Mouse (Mus musculus) midbrain, embryonic 12.5 days (tissue): ENCODE results near the gene Sgip1. TPM values are rescaled to one million over a fixed set of nuclear protein-coding genes. Genes with fewer than 3 reads are reported as not detected.

ENCODE experiments used
- ATAC-seq: fragments of 200-750 bp; cut with Nextera tagmentation; 2 replicates; pipeline ENCODE4 v1.8.0; 2017; ENCODE audit warnings: low read depth, moderate TSS enrichment, moderate library complexity; ENCODE audit not compliant: low FRiP score
- H3K27ac ChIP-seq: fragments of 300-500 bp; sonication (generic); replicated peaks from 2 replicates; pipeline ENCODE4 v1.5.1; 2016; ENCODE audit warnings: mild to moderate bottlenecking
- H3K27me3 ChIP-seq: fragments of 300-500 bp; sonication (generic); 2 replicates; pipeline ENCODE4 v1.6.1; 2016; ENCODE audit warnings: mild to moderate bottlenecking
- H3K36me3 ChIP-seq: fragments of 300-500 bp; sonication (generic); 2 replicates; pipeline ENCODE4 v1.6.1; 2016
- H3K4me1 ChIP-seq: fragments of 300-500 bp; sonication (generic); 2 replicates; pipeline ENCODE4 v1.6.1; 2016
- H3K4me2 ChIP-seq: fragments of 300-500 bp; sonication (generic); replicated peaks from 2 replicates; pipeline ENCODE4 v1.6.1; 2016; ENCODE audit warnings: mild to moderate bottlenecking, moderate library complexity
- H3K4me3 ChIP-seq: fragments of 300-500 bp; sonication (generic); 2 replicates; pipeline ENCODE4 v1.5.1; 2016; ENCODE audit warnings: mild to moderate bottlenecking
- H3K9ac ChIP-seq: fragments of 300-500 bp; sonication (generic); replicated peaks from 2 replicates; pipeline ENCODE4 v1.6.1; 2016; ENCODE audit warnings: mild to moderate bottlenecking, moderate library complexity
- H3K9me3 ChIP-seq: fragments of 300-500 bp; sonication (generic); 2 replicates; pipeline ENCODE4 v1.6.1; 2016; ENCODE audit warnings: mild to moderate bottlenecking
- WGBS: fragments of 180-500 bp; shearing (Covaris S2); methylation state at CpG from one replicate; pipeline ENCODE4 v1.1.7; 2016; 5-methylcytosine and 5-hydroxymethylcytosine counted together
- polyA plus RNA-seq: library from polyadenylated mRNA; unstranded; fragments of >200 nt; fragmentation: Nextera tagmentation; extraction: Ambion mirVana; gene quantifications from 2 replicates; pipeline ENCODE4 v1.2.1, GENCODE M21; 2016

Gene Sgip1
- polyA plus RNA-seq, 1 experiment from 2014 or later = 32.5 TPM

- no peak overlapping the region for H3K4me3 ChIP-seq
- 82% methylated on average over 7 of the region's 7 CpGs for WGBS
Observed at GRCm38 (mm10) chr4:102783063-102783748, 42.1 kb downstream of the Sgip1 start.

DNA sequence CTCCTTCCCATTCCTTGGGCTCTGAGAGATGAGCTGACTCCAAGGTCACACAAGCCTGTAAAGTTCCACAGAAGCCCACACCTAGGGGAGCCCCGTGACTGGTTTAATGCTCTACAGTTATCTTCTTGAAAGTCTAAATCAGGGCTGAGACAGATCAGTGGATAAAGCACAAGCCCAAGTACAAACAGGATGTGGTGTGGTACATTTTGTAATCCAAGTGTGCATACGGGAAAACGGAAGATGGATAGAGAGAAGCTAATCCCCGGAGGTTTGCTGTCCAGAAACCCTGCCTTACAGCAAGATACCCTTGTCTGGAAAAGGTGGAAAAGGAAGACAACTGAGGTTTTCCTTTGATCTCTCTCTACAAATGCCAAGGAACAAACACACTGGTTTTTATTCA is 44.1 kb downstream of the Sgip1 start:
- no peak overlapping the region for H3K27ac ChIP-seq
- 83% methylated on average over 4 of the region's 4 CpGs for WGBS
- H3K36me3 ChIP-seq = no peaks in the 10 kb centered on the region
- H3K4me2 ChIP-seq = no peak overlapping the region
- H3K4me3 ChIP-seq = no peak overlapping the region
- H3K9ac ChIP-seq = no peak overlapping the region
- no peaks in the 10 kb centered on the region for H3K27me3 ChIP-seq
- H3K9me3 ChIP-seq = no peaks in the 10 kb centered on the region
- no peak for ATAC-seq
- 0 out of 2 replicates have a peak, but pooled peaks cover 2% of the 10 kb centered on the region for H3K4me1 ChIP-seq

More at GRCm38 (mm10) chr4:102783063-102783748, 42.1 kb downstream of the Sgip1 start:
- 0 out of 2 replicates have a peak, but pooled peaks cover 2% of the 10 kb centered on the region for H3K4me1 ChIP-seq
- no peak for ATAC-seq
- no peaks in the 10 kb centered on the region for H3K9me3 ChIP-seq
- no peaks in the 10 kb centered on the region for H3K36me3 ChIP-seq
- no peak overlapping the region for H3K27ac ChIP-seq
- H3K9ac ChIP-seq = no peak overlapping the region
- no peaks in the 10 kb centered on the region for H3K27me3 ChIP-seq
- H3K4me2 ChIP-seq = no peak overlapping the region

DNA sequence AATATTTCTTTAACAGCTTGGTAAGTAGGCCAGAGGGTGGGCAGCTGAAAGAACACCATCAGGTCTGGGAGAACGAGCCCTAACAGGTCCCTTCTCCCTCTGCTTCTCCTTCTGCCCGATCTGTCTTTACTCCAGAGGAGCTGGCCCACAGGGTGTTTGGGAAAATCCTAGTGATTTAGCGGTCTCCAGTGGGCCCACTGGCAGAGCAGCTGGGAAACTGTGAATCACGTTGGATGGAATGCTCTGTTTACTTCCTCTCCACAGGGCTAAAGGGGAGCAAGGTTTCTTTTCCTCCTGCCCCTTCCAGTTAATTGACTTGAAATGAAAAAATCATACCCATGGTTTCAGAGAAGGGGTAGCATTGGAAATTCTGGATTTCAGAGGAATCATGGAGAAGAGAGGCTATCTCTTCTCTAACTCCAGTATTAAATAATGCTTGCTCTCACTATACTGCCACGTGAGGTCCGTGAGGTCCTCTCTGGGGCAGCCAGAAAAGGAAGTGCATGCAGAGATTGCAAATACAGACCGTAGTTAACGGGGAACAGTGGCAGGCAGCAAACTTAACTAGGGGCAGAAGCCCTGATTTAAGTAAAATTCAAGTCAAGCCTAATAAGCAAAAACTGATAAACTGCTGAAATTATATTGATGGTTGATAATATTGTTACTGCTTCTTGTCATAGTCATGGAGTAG is 51.1 kb downstream of the Sgip1 start:
- Histone ChIP-seq H3K4me2 (no peak overlapping the region), H3K27me3 (no peaks in the 10 kb centered on the region), H3K9ac (no peak overlapping the region), H3K27ac (no peak overlapping the region), H3K4me3 (no peak overlapping the region), H3K4me1 (no peaks in the 10 kb centered on the region), H3K36me3 (no peaks in the 10 kb centered on the region), H3K9me3 (no peaks in the 10 kb centered on the region)
- no peak for ATAC-seq
- WGBS = 72% methylated on average over 8 of the region's 8 CpGs

GRCm38 (mm10) chr4:102801471-102801870 is 60.4 kb downstream of the Sgip1 start:
- Histone ChIP-seq H3K4me1 (no peaks in the 10 kb centered on the region; the same call in 1 of the 2 replicates), H3K27me3 (no peaks in the 10 kb centered on the region), H3K4me3 (no peak overlapping the region), H3K27ac (no peak overlapping the region), H3K9ac (no peak overlapping the region), H3K9me3 (no peaks in the 10 kb centered on the region), H3K4me2 (no peak overlapping the region), H3K36me3 (no peaks in the 10 kb centered on the region)
- WGBS = 72% methylated on average over 1 of the region's 1 CpGs
- ATAC-seq = no peak

DNA sequence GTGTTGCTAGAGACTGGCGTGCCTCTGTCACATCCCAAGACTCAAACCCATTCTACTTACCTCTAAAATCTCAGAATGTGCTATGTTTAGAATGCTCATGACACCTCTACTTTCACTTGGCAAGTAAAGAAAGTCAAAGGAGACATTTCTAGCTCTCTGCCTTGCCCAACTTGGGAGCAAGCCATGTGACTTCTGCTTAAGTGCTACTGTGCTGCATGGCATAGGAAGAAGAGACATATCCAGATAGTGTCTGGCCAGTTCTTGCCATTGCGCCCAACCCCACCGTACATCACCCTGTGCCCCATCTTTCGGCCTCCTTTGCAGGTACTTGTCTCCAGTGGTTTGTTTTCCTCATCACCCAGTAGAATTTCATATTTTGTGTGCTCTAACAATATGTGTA is 60.8 kb downstream of the Sgip1 start:
- Histone ChIP-seq H3K27me3 (no peaks in the 10 kb centered on the region), H3K4me3 (no peak overlapping the region), H3K36me3 (no peaks in the 10 kb centered on the region), H3K9me3 (no peaks in the 10 kb centered on the region), H3K27ac (no peak overlapping the region), H3K4me2 (no peak overlapping the region), H3K9ac (no peak overlapping the region), H3K4me1 (no peaks in the 10 kb centered on the region; the same call in 1 of the 2 replicates)
- ATAC-seq = no peak
- 97% methylated on average over 4 of the region's 4 CpGs for WGBS

GRCm38 (mm10) chr4:102804611-102805010 is 63.5 kb downstream of the Sgip1 start:
- no peak overlapping the region for H3K9ac ChIP-seq
- WGBS = 60% methylated on average over 5 of the region's 5 CpGs
- ATAC-seq = no peak

DNA sequence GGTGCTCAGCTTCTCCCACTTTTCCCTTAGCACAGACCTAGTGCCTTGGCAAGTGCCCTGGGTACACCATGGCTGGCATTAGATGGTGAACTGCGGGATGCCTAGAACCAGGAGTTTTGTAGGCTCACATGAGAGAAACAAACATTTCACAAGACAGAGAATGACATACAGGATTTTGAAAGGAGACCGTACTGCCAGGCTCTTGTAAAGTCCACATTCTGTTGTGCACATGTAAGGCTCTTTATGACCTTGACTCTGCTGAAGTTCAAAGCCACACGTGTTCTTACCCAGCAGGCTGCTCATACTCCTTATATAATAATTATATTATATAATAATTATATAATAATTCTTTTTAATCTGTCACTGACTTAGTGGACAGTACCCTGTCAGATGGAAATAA is 65.9 kb downstream of the Sgip1 start:
- H3K27ac ChIP-seq = no peak overlapping the region
- ATAC-seq = no peak
- no peak overlapping the region for H3K9ac ChIP-seq
- H3K27me3 ChIP-seq = no peaks in the 10 kb centered on the region
- no peaks in the 10 kb centered on the region for H3K9me3 ChIP-seq
- H3K4me2 ChIP-seq = no peak overlapping the region
- no peak overlapping the region for H3K4me3 ChIP-seq
- H3K4me1 ChIP-seq = no peaks in the 10 kb centered on the region; the same call in 1 of the 2 replicates
- H3K36me3 ChIP-seq = no peaks in the 10 kb centered on the region
- 89% methylated on average over 3 of the region's 3 CpGs for WGBS

More at GRCm38 (mm10) chr4:102804611-102805010, 63.5 kb downstream of the Sgip1 start:
- Histone ChIP-seq H3K27me3 (no peaks in the 10 kb centered on the region), H3K4me3 (no peak overlapping the region), H3K27ac (no peak overlapping the region), H3K4me2 (no peak overlapping the region), H3K4me1 (no peaks in the 10 kb centered on the region; the same call in 1 of the 2 replicates), H3K9me3 (no peaks in the 10 kb centered on the region), H3K36me3 (no peaks in the 10 kb centered on the region)

- Histone ChIP-seq H3K4me1 (no peaks in the 10 kb centered on the region; the same call in 1 of the 2 replicates), H3K4me3 (no peak overlapping the region), H3K9me3 (no peaks in the 10 kb centered on the region), H3K36me3 (no peaks in the 10 kb centered on the region), H3K27me3 (no peaks in the 10 kb centered on the region), H3K27ac (no peak overlapping the region), H3K4me2 (no peak overlapping the region), H3K9ac (no peak overlapping the region)
- no peak for ATAC-seq
Observed at GRCm38 (mm10) chr4:102808258-102808657, 67.2 kb downstream of the Sgip1 start.

- ATAC-seq = no peak
- WGBS = 79% methylated on average over 4 of the region's 4 CpGs
- no peaks in the 10 kb centered on the region; the same call in 1 of the 2 replicates for H3K4me1 ChIP-seq
- no peaks in the 10 kb centered on the region for H3K27me3 ChIP-seq
- H3K36me3 ChIP-seq = no peaks in the 10 kb centered on the region
- H3K9me3 ChIP-seq = no peaks in the 10 kb centered on the region
- H3K27ac ChIP-seq = no peak overlapping the region
- no peak overlapping the region for H3K9ac ChIP-seq
- H3K4me2 ChIP-seq = no peak overlapping the region
- H3K4me3 ChIP-seq = no peak overlapping the region
Observed at GRCm38 (mm10) chr4:102809296-102809695, 68.2 kb downstream of the Sgip1 start.

DNA sequence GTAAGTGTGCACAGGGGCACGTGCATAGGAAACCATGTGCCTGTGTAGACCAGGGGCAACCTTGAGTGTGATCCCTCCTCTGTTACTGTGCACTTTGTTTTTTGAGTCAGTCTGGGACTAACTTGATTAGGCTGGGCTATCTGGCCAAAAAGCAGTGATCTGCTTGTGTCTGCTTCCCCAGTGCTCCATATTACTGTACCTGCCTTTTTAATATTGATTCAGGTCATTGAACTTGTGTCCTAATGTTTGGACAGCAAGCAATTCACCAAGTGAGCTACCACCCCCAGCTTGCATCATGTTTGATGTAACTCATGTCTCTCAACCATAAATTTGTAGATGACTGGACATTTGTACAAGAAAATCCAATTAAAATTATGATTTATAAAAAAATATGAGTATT is 69.2 kb downstream of the Sgip1 start:
- H3K27ac ChIP-seq = no peak overlapping the region
- ATAC-seq = no peak
- WGBS = 90% methylated on average over 1 of the region's 1 CpGs
- H3K4me3 ChIP-seq = no peak overlapping the region
- H3K4me2 ChIP-seq = no peak overlapping the region
- no peaks in the 10 kb centered on the region for H3K4me1 ChIP-seq
- no peaks in the 10 kb centered on the region for H3K27me3 ChIP-seq
- H3K9me3 ChIP-seq = no peaks in the 10 kb centered on the region
- H3K36me3 ChIP-seq = no peaks in the 10 kb centered on the region
- H3K9ac ChIP-seq = no peak overlapping the region

- Histone ChIP-seq H3K4me3 (no peak overlapping the region), H3K4me2 (no peak overlapping the region), H3K27me3 (no peaks in the 10 kb centered on the region), H3K4me1 (no peaks in the 10 kb centered on the region), H3K27ac (no peak overlapping the region), H3K36me3 (no peaks in the 10 kb centered on the region), H3K9ac (no peak overlapping the region), H3K9me3 (no peaks in the 10 kb centered on the region)
- WGBS = 52% methylated on average over 9 of the region's 9 CpGs
- no peak for ATAC-seq
Observed at GRCm38 (mm10) chr4:102811007-102811805, 70.1 kb downstream of the Sgip1 start.

GRCm38 (mm10) chr4:102813346-102813745 is 72.2 kb downstream of the Sgip1 start:
- H3K4me2 ChIP-seq = no peak overlapping the region
- H3K4me3 ChIP-seq = no peak overlapping the region
- 85% methylated on average over 8 of the region's 8 CpGs for WGBS

More at GRCm38 (mm10) chr4:102813346-102813745, 72.2 kb downstream of the Sgip1 start:
- Histone ChIP-seq H3K27ac (no peak overlapping the region), H3K9me3 (no peaks in the 10 kb centered on the region), H3K9ac (no peak overlapping the region), H3K4me1 (no peaks in the 10 kb centered on the region), H3K27me3 (no peaks in the 10 kb centered on the region), H3K36me3 (no peaks in the 10 kb centered on the region)
- no peak for ATAC-seq
